Mouse (Mus musculus) monocyte, adult 2 months (primary cell): ENCODE measurements around the gene Il12rb1.
"Not testable (repeated sequence)": the region's sequence is repeated elsewhere in the genome, so short reads cannot be mapped to it uniquely, and the experiment has no call there.

Experiments used
- DNase-seq, 2 experiments: peaks; one replicate each; pipeline ENCODE4 v3.0.0; 2022; ENCODE audit warnings: low spot score in 2 of 2, low read depth in 1 of 2

The Il12rb1 gene

GRCm38 (mm10) chr8:70822594-70822993 lies 14.3 kb downstream of the Il12rb1 start:
- not testable (repeated sequence) for DNase-seq

GRCm38 (mm10) chr8:70823802-70824201 lies 15.6 kb downstream of the Il12rb1 start:
- no peak for DNase-seq

GRCm38 (mm10) chr8:70825816-70826215 lies 17.6 kb downstream of the Il12rb1 start:
- DNase-seq: no peak

DNA sequence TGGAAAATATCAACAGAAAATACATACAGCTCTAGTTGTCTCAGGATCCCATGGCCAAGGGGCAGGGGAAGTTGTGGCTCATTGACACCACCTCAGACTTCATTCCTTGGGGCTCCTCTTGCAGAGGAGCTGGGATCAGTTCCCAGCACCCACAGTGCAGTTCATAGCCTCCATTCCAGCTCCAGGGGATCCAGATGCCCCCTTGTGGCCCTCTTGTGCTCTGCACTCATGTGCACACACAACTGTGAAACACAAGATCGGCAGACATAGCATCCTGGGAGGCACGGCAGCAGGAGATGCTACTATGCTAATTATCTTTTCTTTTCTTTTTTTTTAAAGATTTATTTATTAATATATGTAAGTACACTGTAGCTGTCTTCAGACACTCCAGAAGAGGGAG lies 18.8 kb downstream of the Il12rb1 start:
- no peak for DNase-seq

- DNase-seq: no peak
Observed at GRCm38 (mm10) chr8:70827796-70828195, 19.5 kb downstream of the Il12rb1 start.

DNA sequence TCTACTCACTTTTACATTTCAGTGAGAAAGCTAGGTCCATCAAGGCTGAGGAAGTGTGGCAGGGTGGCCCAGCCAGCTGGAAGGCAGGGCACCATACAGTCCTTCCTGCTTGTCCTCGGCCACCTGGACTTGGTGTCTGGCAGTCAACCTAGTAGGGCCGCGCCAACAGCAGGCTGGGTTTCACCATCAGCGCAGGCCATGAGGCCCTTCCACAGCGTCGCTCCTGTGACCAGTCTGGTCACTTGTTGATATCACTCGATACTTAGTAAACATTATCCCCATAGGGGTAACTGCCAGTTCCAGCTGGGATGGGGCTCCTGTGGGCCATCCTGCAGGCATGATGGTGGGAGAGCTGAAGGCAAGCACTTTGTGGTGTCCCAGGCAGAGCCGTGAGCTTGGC lies 23.3 kb downstream of the Il12rb1 start:
- DNase-seq: no peak

DNA sequence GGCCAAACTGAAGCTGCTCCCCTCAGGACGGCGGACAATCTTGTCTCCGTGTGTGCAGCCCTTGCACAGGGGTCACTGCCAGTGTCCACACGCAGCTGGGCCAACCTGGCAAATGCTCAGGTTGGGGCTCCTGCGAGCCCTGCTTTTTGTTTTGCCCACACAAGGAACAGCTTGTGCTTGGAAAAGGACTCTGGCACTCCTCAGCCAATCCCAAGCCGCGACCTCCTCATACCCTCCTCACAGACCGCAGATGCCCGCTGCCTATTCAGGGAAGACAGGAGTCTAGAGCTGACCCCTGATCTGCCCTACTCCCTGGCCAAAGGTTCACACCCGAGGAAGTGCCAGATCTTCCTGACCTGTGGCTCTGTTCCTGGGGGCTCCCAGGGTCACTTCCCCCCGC lies 24.1 kb downstream of the Il12rb1 start:
- no peak for DNase-seq

- peak; percentile 23 to 76 for DNase-seq
Observed at GRCm38 (mm10) chr8:70833018-70833482, 24.8 kb downstream of the Il12rb1 start.

- DNase-seq: no peak
Observed at GRCm38 (mm10) chr8:70833520-70833919, 25.3 kb downstream of the Il12rb1 start.

GRCm38 (mm10) chr8:70834071-70834470 lies 25.8 kb downstream of the Il12rb1 start:
- no peak for DNase-seq

GRCm38 (mm10) chr8:70836666-70837065 lies 28.4 kb downstream of the Il12rb1 start:
- DNase-seq: no peak

GRCm38 (mm10) chr8:70838654-70839407 lies 30.6 kb downstream of the Il12rb1 start:
- no peak for DNase-seq

GRCm38 (mm10) chr8:70839408-70840351 lies 31.4 kb downstream of the Il12rb1 start, which contains the start of gene Arrdc2:
Gene Arrdc2 (minus strand): TSS chr8:70839720.
- DNase-seq: peak; percentile 98 to 99

DNA sequence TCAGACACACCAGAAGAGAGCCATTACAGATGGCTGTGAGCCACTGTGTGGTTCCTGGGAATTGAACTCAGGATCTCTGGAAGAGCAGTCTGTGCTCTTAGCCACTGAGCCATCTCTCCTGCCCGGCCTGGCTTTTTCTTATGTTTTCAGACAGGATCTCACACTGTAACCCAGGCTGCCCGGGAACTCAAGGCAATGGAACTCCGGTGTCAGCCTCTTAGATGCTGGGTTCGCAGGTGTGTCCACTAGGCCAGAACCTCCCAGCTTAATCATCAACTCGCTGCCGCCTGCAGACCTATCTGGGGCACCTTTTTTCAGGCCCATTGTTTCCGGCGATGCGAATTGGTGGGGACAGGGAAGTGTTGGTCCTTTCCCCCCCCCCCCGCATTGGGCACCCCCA lies 32.3 kb downstream of the Il12rb1 start:
- no peak for DNase-seq

- DNase-seq: peak; percentile 74 to 84
Observed at GRCm38 (mm10) chr8:70841147-70842072, 33.2 kb downstream of the Il12rb1 start.

- DNase-seq: no peak
Observed at GRCm38 (mm10) chr8:70842484-70842883, 34.2 kb downstream of the Il12rb1 start.

DNA sequence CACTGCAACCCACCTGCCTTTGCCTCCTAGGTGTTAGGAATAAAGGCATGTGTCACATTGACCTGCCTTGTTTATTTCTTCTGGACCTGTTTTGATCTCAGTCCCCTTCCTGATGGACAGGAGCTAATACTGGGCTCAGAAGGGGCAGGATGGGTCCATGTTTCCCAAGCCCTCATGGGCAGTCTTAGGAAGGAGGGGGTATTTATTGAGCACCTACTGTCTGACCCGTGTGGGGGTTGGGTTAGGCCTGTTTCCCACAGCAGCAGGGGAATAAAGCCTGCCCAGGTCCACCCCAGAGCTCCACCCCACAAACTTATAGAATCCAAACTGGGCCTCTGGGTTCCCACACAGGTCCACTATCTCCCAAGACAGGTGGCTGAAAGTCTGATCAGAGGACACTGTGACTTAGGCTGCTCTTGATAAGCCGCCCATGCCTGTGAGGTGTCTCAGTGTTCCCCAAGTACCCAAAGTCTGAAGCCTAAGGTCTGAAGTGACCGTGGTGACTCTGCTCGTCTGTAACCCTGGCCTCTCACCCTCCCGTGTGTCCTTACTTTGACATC lies 35.0 kb downstream of the Il12rb1 start:
- DNase-seq: no peak

- no peak for DNase-seq
Observed at GRCm38 (mm10) chr8:70843941-70844340, 35.7 kb downstream of the Il12rb1 start.

DNA sequence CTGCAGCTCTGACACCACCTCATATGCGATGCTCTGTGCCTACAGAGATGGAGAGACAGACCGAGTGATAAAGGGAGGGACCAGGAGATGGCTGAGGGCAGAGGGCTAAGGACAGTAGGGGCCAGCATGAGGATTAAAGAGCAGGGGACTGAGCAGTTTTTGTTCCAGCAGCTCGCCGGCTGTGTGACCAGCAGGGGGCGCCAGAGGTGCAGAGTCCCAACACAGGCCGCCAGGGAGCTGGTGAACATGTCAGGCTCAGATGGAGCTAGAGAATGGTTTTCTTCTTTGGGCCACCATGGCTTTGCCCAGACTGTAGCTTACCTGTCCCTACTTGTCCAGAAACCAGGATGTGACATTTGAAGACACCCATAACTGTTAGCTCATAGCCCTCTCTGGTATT lies 36.3 kb downstream of the Il12rb1 start:
- DNase-seq: peak; percentile 73 to 87

GRCm38 (mm10) chr8:70845108-70845507 lies 36.9 kb downstream of the Il12rb1 start:
- DNase-seq: no peak
